ENCODE assay signal across 20 mouse cellular contexts in the genomic region with DNA sequence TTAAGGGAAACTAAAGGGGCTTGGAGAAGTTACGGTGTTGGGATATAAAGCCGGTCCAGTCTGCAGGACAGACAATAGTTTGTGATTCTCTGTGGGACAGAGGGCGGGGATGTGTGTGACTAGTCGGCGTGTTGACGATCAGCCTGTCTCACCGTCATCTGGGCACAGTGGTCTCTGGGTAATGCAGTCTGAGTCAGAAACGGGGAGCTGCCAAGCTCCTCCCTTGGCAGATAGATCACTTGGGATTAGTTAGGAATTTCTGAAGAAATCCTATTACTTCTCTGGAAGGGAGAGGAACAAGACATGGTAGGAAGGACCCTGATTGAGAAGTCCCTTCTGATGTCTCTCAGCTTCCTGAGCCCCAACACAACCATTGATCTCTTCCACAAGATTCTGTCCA. TPM values are rescaled to one million over a fixed set of nuclear protein-coding genes. Genes with fewer than 3 reads are reported as not detected.
A peak's percentile ranks its signal among the peaks of the same experiment; 100 is the strongest.
DNase-seq lines count a peak whose midpoint lies in the region; ATAC-seq and TF ChIP-seq lines count a peak whose summit lies in the region.
"Had no signal": no experiment of that assay in that cellular context is flagged by ENCODE, and none has a peak within 500 bp of the region (broad histone marks: within the 10 kb centered on the region; RNA-seq: fewer than 3 reads in every experiment).

No protein-coding gene starts in this region.

- H3ac ChIP-seq in myocyte (ENCODE audit: control insufficient read depth, insufficient read length): no peak overlapping the region

- no peak overlapping the region for H3K9ac ChIP-seq in lung, postnatal 0 days (replicated peaks; ENCODE audit: low read depth)
- H3K9ac ChIP-seq: forebrain, embryonic 13.5 days; hindbrain, embryonic 12.5 days; hindbrain, embryonic 15.5 days had no signal

- TF ChIP-seq EP300 in lung, postnatal 0 days (IDR thresholded peaks at IDR 0.05): no peak

- H3K9me3 ChIP-seq in lung, postnatal 0 days (ENCODE audit: low read length): no peaks in the 10 kb centered on the region
- H3K9me3 ChIP-seq: forebrain, embryonic 13.5 days; hindbrain, embryonic 12.5 days; hindbrain, embryonic 15.5 days had no signal

- no peak for TF ChIP-seq CTCF in gastrocnemius, adult 2 months (IDR thresholded peaks at IDR 0.05)
- TF ChIP-seq CTCF in cerebellum, adult 2 months (IDR thresholded peaks at IDR 0.05; ENCODE audit: borderline replicate concordance, insufficient read depth, low read depth, low read length): no peak
- no peak for TF ChIP-seq CTCF in lung, postnatal 0 days (IDR thresholded peaks at IDR 0.05)

- peak overlapping the region; percentile 46 for H3K4me2 ChIP-seq in myocyte (ENCODE audit: low read depth)
- no peak overlapping the region for H3K4me2 ChIP-seq in lung, postnatal 0 days (replicated peaks; ENCODE audit: low read depth, low read length)
- H3K4me2 ChIP-seq: forebrain, embryonic 13.5 days; heart, embryonic 11.5 days; hindbrain, embryonic 12.5 days; hindbrain, embryonic 15.5 days had no signal

- no peak for ATAC-seq in lung, postnatal 0 days
- ATAC-seq: forebrain, embryonic 13.5 days; forebrain, embryonic 16.5 days; intestine, postnatal 0 days had no signal

- H3K27me3 ChIP-seq in myocyte (ENCODE audit: control insufficient read depth, insufficient read depth, insufficient read length): no peaks in the 10 kb centered on the region
- H3K27me3 ChIP-seq in cerebellum, adult 2 months (ENCODE audit: control insufficient read depth, insufficient read depth, low read length): peaks cover 2% of the 10 kb centered on the region; the same call in 1 of the 2 replicates
- H3K27me3 ChIP-seq in lung, postnatal 0 days (replicated peaks; ENCODE audit: insufficient read depth, low read length): no peaks in the 10 kb centered on the region
- H3K27me3 ChIP-seq: hindbrain, embryonic 15.5 days had no signal

- H3K27ac ChIP-seq in gastrocnemius, adult 2 months: 0 out of 2 replicates have a peak overlapping the region, but pooled peaks have one; percentile 40
- H3K27ac ChIP-seq in cerebellum, adult 2 months (ENCODE audit: insufficient read depth, low read length): no peak overlapping the region
- H3K27ac ChIP-seq in lung, postnatal 0 days (ENCODE audit: low read length): no peak overlapping the region
- H3K27ac ChIP-seq: forebrain, embryonic 10.5 days; forebrain, embryonic 13.5 days; hindbrain, embryonic 12.5 days; hindbrain, embryonic 15.5 days had no signal

- peak; percentile 49 for DNase-seq in gastrocnemius, adult 2 months
- no peak for DNase-seq in gastrocnemius, postnatal 14 days
- peak; percentile 62 for DNase-seq in 3134 (ENCODE audit: extremely low read depth, insufficient read length, low spot score)
- peak; percentile 86 for DNase-seq in NIH3T3 (ENCODE audit: low read depth)
- no peak for DNase-seq in cerebellum, adult 2 months
- no peak for DNase-seq in lung, postnatal 0 days (ENCODE audit: low spot score)
- DNase-seq: adrenal gland, adult 8-10 months; adrenal gland, postnatal 25 days; cerebellum, adult 11-12 months; cerebellum, adult 9-10 months; cerebellum, postnatal 14 days; gastrocnemius, postnatal 36 days had no signal

- no peak overlapping the region for H3K4me3 ChIP-seq in gastrocnemius, adult 2 months
- no peak overlapping the region for H3K4me3 ChIP-seq in myocyte
- H3K4me3 ChIP-seq in cerebellum, adult 2 months (replicated peaks; ENCODE audit: insufficient read depth, low read depth, low read length): no peak overlapping the region
- no peak overlapping the region for H3K4me3 ChIP-seq in lung, postnatal 0 days (ENCODE audit: low read depth, low read length)
- H3K4me3 ChIP-seq: forebrain, embryonic 10.5 days; forebrain, embryonic 13.5 days; hindbrain, embryonic 12.5 days; hindbrain, embryonic 15.5 days had no signal

- TF ChIP-seq POLR2A in myocyte (IDR thresholded peaks at IDR 0.05; ENCODE audit: insufficient read length, low read depth): peak; percentile 24
- TF ChIP-seq POLR2A in cerebellum, adult 2 months (IDR thresholded peaks at IDR 0.05; ENCODE audit: borderline replicate concordance, insufficient read depth, low read length): no peak

- intact Hi-C loops in gastrocnemius, adult 2 months (cut with DNase I): no loop called here
- intact Hi-C loops in gastrocnemius, postnatal 14 days (cut with DNase I; ENCODE audit: low total_unique reads): no loop called here

- H3K79me2 ChIP-seq in myocyte (ENCODE audit: control insufficient read depth, insufficient read depth): no peaks in the 10 kb centered on the region

- H3K36me3 ChIP-seq in myocyte (ENCODE audit: control insufficient read depth, insufficient read depth): no peaks in the 10 kb centered on the region
- H3K36me3 ChIP-seq in lung, postnatal 0 days (ENCODE audit: insufficient read depth, low read length): no peaks in the 10 kb centered on the region
- H3K36me3 ChIP-seq: forebrain, embryonic 10.5 days; hindbrain, embryonic 12.5 days; hindbrain, embryonic 15.5 days had no signal

- WGBS in cerebellum, adult 2 months: 64% methylated on average over 8 of the region's 8 CpGs
- WGBS in lung, postnatal 0 days: 74% methylated on average over 8 of the region's 8 CpGs

- no peaks in the 10 kb centered on the region for H3K4me1 ChIP-seq in cerebellum, adult 2 months (ENCODE audit: control insufficient read depth, insufficient read depth, low read length)
- no peaks in the 10 kb centered on the region for H3K4me1 ChIP-seq in lung, postnatal 0 days (ENCODE audit: insufficient read depth, low read depth, low read length)

TF ChIP-seq in myocyte, 11 proteins besides CTCF, POLR2A, EP300 and RAD21:
- TF ChIP-seq SRF (IDR thresholded peaks at IDR 0.05; ENCODE audit: control insufficient read depth, insufficient read length, low read depth): no peak
- no peak for TF ChIP-seq TCF12 (IDR thresholded peaks at IDR 0.05; ENCODE audit: insufficient read depth, poor library complexity, severe bottlenecking)
- TF ChIP-seq MAX (IDR thresholded peaks at IDR 0.05; ENCODE audit: low read depth): no peak
- TF ChIP-seq MYOD1 (IDR thresholded peaks at IDR 0.05; ENCODE audit: control insufficient read depth in 1 of 3, insufficient read length in 2 of 3, low read depth in 2 of 3): no peak
- no peak for TF ChIP-seq POLR2AphosphoS2 (IDR thresholded peaks at IDR 0.05; ENCODE audit: insufficient read length, low read depth)
- no peak for TF ChIP-seq USF1 (IDR thresholded peaks at IDR 0.05; ENCODE audit: low read depth)
TF ChIP-seq in myocyte: peak in this region for 0.

RNA-seq across cellular contexts. Expression of a gene that starts 4.9 kb away (rescaled TPM):
- total RNA-seq in gastrocnemius, adult 2 months (2021): under 1 TPM; 0.26 to 0.95 TPM
- total RNA-seq in gastrocnemius, postnatal 14 days (2021): 1 to 10 TPM in 1 of 2 experiments, under 1 TPM in 1; 0.57 to 1.4 TPM
- polyA plus RNA-seq in myocyte (2012; fragmentation: generic; extraction: Trizol): 6.6 TPM
- polyA plus RNA-seq in cerebellum, adult 2 months (2012; rRNA removed): 6.4 and 7.7 TPM in 2 replicates
- 27.7 and 39.8 TPM in 2 replicates for polyA plus RNA-seq in lung, postnatal 0 days (2015; fragmentation: Nextera tagmentation; extraction: Ambion mirVana)

RNA-seq across cellular contexts. Expression of a gene that starts 37.3 kb away (rescaled TPM):
- 10 to 100 TPM; 33.5 to 40.6 TPM for total RNA-seq in gastrocnemius, adult 2 months (2021)
- total RNA-seq in gastrocnemius, postnatal 14 days (2021): 10 to 100 TPM; 21.7 to 24.4 TPM
- 39.4 TPM for polyA plus RNA-seq in myocyte (2012; fragmentation: generic; extraction: Trizol)
- polyA plus RNA-seq in cerebellum, adult 2 months (2012; rRNA removed): 24.3 and 31.8 TPM in 2 replicates
- polyA plus RNA-seq in lung, postnatal 0 days (2015; fragmentation: Nextera tagmentation; extraction: Ambion mirVana): 15.5 and 20.9 TPM in 2 replicates

RNA-seq across cellular contexts. Expression of a gene that starts 37.4 kb away (rescaled TPM):
- total RNA-seq in gastrocnemius, adult 2 months (2021): 10 to 100 TPM; 37.4 to 50.1 TPM
- 10 to 100 TPM; 25.4 to 26.1 TPM for total RNA-seq in gastrocnemius, postnatal 14 days (2021)
- polyA plus RNA-seq in myocyte (2012; fragmentation: generic; extraction: Trizol): 9.4 TPM
- polyA plus RNA-seq in cerebellum, adult 2 months (2012; rRNA removed): 39.8 and 40.1 TPM in 2 replicates
- 10.1 and 11.4 TPM in 2 replicates for polyA plus RNA-seq in lung, postnatal 0 days (2015; fragmentation: Nextera tagmentation; extraction: Ambion mirVana)

Comparison
In these comparisons a context has a peak if more than half of its experiments do, and no peak if none do; other contexts are left out.
1. DNase-seq: peak in gastrocnemius, adult 2 months (single experiment), 3134 (single experiment) and NIH3T3 (single experiment); none in gastrocnemius, postnatal 14 days (single experiment), cerebellum, adult 2 months (0 of 2) and lung, postnatal 0 days (single experiment).